Mouse (Mus musculus) lung, adult 2 months (tissue): ENCODE measurements around the gene D17Wsu92e.

ENCODE experiments used
- CTCF ChIP-seq: fragments of 200-500 bp; IDR thresholded peaks from 2 replicates; pipeline ENCODE4 v1.5.1; 2011; ENCODE audit warnings: mild to moderate bottlenecking, low read length, control low read depth; ENCODE audit not compliant: insufficient read depth
- POLR2A ChIP-seq: fragments of 200-500 bp; IDR thresholded peaks from 2 replicates; pipeline ENCODE4 v1.6.1; 2011; ENCODE audit warnings: low read depth, mild to moderate bottlenecking, control low read depth, low read length, borderline replicate concordance; ENCODE audit errors: extremely low read depth

GRCm38 (mm10) chr17:27803752-27804151 lies 16.7 kb downstream of the D17Wsu92e start:
- no peak for TF ChIP-seq POLR2A
- TF ChIP-seq CTCF = no peak
